Mouse (Mus musculus): ENCODE results near the gene Mmp11. TPM values are rescaled to one million over a fixed set of nuclear protein-coding genes. Genes with fewer than 3 reads are reported as not detected.
"Not testable (repeated sequence)": the region's sequence is repeated elsewhere in the genome, so short reads cannot be mapped to it uniquely, and the experiment has no call there.

Gene Mmp11
- polyA plus RNA-seq, 1 experiment from 2014 or later: 25.1 TPM

DNA sequence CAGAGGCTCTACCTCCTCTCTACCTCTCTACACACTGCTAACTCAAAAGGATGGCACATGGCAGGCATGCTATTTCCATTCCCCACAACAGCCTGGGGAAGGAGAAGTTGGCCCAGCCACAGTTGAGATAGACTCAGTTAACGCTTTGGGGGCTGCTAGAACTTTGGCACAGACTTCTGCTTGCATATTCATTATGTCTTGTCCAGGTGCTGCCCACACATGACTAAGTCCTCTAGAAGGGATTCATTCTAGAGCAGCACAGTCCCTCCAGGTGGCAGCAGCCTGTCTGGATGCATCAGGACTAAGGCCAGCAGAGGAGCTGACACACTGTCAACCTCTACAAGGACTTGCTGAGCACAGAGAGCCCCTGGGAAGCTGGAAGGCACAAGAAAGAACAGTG lies 40.1 kb downstream of the Mmp11 start:
- peaks cover 75% of the 10 kb centered on the region for H3K36me3 ChIP-seq (ENCODE audit: control insufficient read depth, insufficient read depth, low read length)
- H3K27me3 ChIP-seq (replicated peaks; ENCODE audit: control insufficient read depth, insufficient read depth, low read length): no peaks in the 10 kb centered on the region
- 71% methylated on average over 1 of the region's 1 CpGs for WGBS
- no peak overlapping the region for H3K4me3 ChIP-seq (ENCODE audit: low read depth, low read length)
- no peak for ATAC-seq
- H3K9me3 ChIP-seq (replicated peaks; ENCODE audit: control insufficient read depth, low read length): no peaks in the 10 kb centered on the region
- H3K27ac ChIP-seq (ENCODE audit: low read depth, low read length): no peak overlapping the region
- DNase-seq (ENCODE audit: low spot score): no peak
- H3K9ac ChIP-seq (ENCODE audit: low read length): no peak overlapping the region
- H3K4me1 ChIP-seq (ENCODE audit: control insufficient read depth, insufficient read depth, low read length): peaks cover 7% of the 10 kb centered on the region
- H3K4me2 ChIP-seq (ENCODE audit: low read length): no peak overlapping the region

GRCm38 (mm10) chr10:75895730-75896129 lies 40.6 kb downstream of the Mmp11 start:
- H3K4me1 ChIP-seq (ENCODE audit: control insufficient read depth, insufficient read depth, low read length): peaks cover 7% of the 10 kb centered on the region
- DNase-seq (ENCODE audit: low spot score) (no peak), ATAC-seq (no peak)
- H3K36me3 ChIP-seq (ENCODE audit: control insufficient read depth, insufficient read depth, low read length): peaks cover 71% of the 10 kb centered on the region
- H3K4me3 ChIP-seq (ENCODE audit: low read depth, low read length): no peak overlapping the region
- no peaks in the 10 kb centered on the region for H3K9me3 ChIP-seq (replicated peaks; ENCODE audit: control insufficient read depth, low read length)
- H3K27me3 ChIP-seq (replicated peaks; ENCODE audit: control insufficient read depth, insufficient read depth, low read length): no peaks in the 10 kb centered on the region
- 94% methylated on average over 5 of the region's 5 CpGs for WGBS
- no peak overlapping the region for H3K4me2 ChIP-seq (ENCODE audit: low read length)
- no peak overlapping the region for H3K27ac ChIP-seq (ENCODE audit: low read depth, low read length)
- H3K9ac ChIP-seq (ENCODE audit: low read length): no peak overlapping the region

DNA sequence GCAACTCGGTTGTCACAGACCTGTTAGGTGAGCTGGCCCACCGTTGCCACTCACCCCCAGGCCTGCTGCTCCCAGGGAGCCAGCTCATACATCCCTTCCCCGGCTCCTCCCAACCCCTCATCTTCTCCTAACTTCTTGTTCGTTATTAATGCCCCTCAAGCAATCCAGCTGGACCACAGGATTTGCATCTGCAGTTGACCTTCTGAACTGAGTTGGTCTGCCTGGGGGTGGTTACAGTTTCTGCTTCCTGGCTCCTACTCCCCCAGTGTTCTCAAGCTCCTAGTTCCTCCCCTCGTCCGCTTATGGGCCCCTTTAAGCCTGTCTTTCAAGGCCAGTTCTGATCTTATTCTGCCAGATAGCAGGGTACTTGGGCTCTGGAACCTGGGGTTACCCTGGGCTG lies 41.7 kb downstream of the Mmp11 start:
- H3K4me1 ChIP-seq (ENCODE audit: control insufficient read depth, insufficient read depth, low read length): peaks cover 7% of the 10 kb centered on the region
- H3K4me3 ChIP-seq (ENCODE audit: low read depth, low read length): no peak overlapping the region
- H3K9ac ChIP-seq (ENCODE audit: low read length): no peak overlapping the region
- WGBS: 76% methylated on average over 6 of the region's 6 CpGs
- no peak overlapping the region for H3K4me2 ChIP-seq (ENCODE audit: low read length)
- DNase-seq (ENCODE audit: low spot score) (no peak), ATAC-seq (no peak)
- no peaks in the 10 kb centered on the region for H3K27me3 ChIP-seq (replicated peaks; ENCODE audit: control insufficient read depth, insufficient read depth, low read length)
- no peaks in the 10 kb centered on the region for H3K9me3 ChIP-seq (replicated peaks; ENCODE audit: control insufficient read depth, low read length)
- no peak overlapping the region for H3K27ac ChIP-seq (ENCODE audit: low read depth, low read length)
- H3K36me3 ChIP-seq (ENCODE audit: control insufficient read depth, insufficient read depth, low read length): peaks cover 60% of the 10 kb centered on the region

DNA sequence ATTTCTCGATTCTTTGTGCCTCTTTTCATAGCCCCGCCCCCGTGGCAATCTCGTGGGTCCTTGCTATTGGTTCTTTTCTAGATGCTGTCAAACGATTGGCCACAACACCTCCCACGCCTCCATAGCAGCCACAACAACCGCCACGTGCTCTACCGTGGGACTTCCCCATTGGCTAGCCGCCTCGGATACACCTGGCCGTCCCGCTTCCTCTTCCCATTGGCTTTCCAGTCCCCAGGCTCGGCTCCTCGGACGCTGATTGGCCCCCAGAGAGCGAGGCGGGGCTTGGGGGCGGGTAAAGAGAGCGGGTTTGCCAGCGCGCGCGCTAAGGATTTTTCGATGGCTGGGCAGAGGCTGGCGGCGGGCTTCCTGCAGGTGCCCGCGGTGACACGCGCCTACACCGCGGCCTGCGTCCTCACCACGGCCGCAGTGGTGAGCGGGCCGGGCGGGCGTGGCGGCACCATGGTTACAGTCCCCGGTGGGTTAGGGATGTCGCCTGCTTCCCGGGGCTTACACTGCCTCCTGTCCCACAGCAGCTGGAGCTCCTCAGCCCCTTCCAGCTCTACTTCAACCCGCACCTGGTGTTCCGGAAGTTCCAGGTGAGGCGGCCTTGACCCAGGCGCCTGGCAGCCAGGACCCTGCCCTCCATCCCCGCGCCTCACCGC lies 43.1 kb downstream of the Mmp11 start, which contains the start of gene Derl3:
Gene Derl3 (plus strand): TSS at position 325 of the 662 bp plus-strand sequence.
- H3K4me2 ChIP-seq (ENCODE audit: low read length): peak within 1 kb of the TSS; percentile 87
- WGBS: 1% methylated on average over 50 of the region's 51 CpGs

GRCm38 (mm10) chr10:75889406-75890153 lies 46.7 kb downstream of the Mmp11 start:
- no peaks in the 10 kb centered on the region for H3K27me3 ChIP-seq (replicated peaks; ENCODE audit: control insufficient read depth, insufficient read depth, low read length)
- WGBS: 52% methylated on average over 8 of the region's 8 CpGs
- H3K9me3 ChIP-seq (replicated peaks; ENCODE audit: control insufficient read depth, low read length): no peaks in the 10 kb centered on the region
- no peak overlapping the region for H3K9ac ChIP-seq (ENCODE audit: low read length)
- no peak overlapping the region for H3K4me3 ChIP-seq (ENCODE audit: low read depth, low read length)
- no peak overlapping the region for H3K4me2 ChIP-seq (ENCODE audit: low read length)
- ATAC-seq (no peak), DNase-seq (ENCODE audit: low spot score) (no peak)
- H3K4me1 ChIP-seq (ENCODE audit: control insufficient read depth, insufficient read depth, low read length): peaks cover 7% of the 10 kb centered on the region
- no peak overlapping the region for H3K27ac ChIP-seq (ENCODE audit: low read depth, low read length)
- peaks cover 11% of the 10 kb centered on the region for H3K36me3 ChIP-seq (ENCODE audit: control insufficient read depth, insufficient read depth, low read length)

More for the DNA sequence above, 43.1 kb downstream of the Mmp11 start, which contains the start of gene Derl3:
- Histone ChIP-seq H3K4me1 (ENCODE audit: control insufficient read depth, insufficient read depth, low read length) (peaks cover 7% of the 10 kb centered on the region), H3K36me3 (ENCODE audit: control insufficient read depth, insufficient read depth, low read length) (peaks cover 47% of the 10 kb centered on the region), H3K9ac (ENCODE audit: low read length) (peak within 1 kb of the TSS; percentile 51), H3K9me3 (replicated peaks; ENCODE audit: control insufficient read depth, low read length) (no peaks in the 10 kb centered on the region), H3K27me3 (replicated peaks; ENCODE audit: control insufficient read depth, insufficient read depth, low read length) (no peaks in the 10 kb centered on the region), H3K27ac (ENCODE audit: low read depth, low read length) (peak within 1 kb of the TSS; percentile 49; the same call in 1 of the 2 replicates), H3K4me3 (ENCODE audit: low read depth, low read length) (peak within 1 kb of the TSS; percentile 36)
- DNase-seq (ENCODE audit: low spot score) (peak; percentile 98), ATAC-seq (peak; percentile 99)

DNA sequence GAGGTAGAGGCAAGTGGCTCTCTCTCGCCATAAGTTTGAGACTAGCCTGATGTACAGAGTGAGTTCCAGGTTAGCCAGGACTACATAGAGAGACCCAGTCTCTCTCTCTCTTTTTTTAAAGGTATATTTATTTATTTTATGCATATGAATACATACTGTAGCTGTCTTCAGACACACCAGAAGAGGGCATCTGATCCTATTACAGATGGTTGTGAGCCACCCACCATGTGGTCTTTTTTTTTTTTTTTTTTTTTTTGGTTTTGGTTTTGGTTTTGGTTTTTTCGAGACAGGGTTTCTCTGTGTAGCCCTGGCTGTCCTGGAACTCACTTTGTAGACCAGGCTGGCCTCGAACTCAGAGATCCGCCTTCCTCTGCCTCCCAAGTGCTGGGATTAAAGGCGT lies 48.8 kb downstream of the Mmp11 start:
- H3K4me2 ChIP-seq (ENCODE audit: low read length); H3K9ac ChIP-seq (ENCODE audit: low read length); H3K4me1 ChIP-seq (ENCODE audit: control insufficient read depth, insufficient read depth, low read length); H3K9me3 ChIP-seq (replicated peaks; ENCODE audit: control insufficient read depth, low read length); DNase-seq (ENCODE audit: low spot score); H3K27me3 ChIP-seq (replicated peaks; ENCODE audit: control insufficient read depth, insufficient read depth, low read length); H3K4me3 ChIP-seq (ENCODE audit: low read depth, low read length); H3K27ac ChIP-seq (ENCODE audit: low read depth, low read length); H3K36me3 ChIP-seq (ENCODE audit: control insufficient read depth, insufficient read depth, low read length); ATAC-seq: not testable (repeated sequence)
- WGBS: 85% methylated on average over 5 of the region's 5 CpGs

DNA sequence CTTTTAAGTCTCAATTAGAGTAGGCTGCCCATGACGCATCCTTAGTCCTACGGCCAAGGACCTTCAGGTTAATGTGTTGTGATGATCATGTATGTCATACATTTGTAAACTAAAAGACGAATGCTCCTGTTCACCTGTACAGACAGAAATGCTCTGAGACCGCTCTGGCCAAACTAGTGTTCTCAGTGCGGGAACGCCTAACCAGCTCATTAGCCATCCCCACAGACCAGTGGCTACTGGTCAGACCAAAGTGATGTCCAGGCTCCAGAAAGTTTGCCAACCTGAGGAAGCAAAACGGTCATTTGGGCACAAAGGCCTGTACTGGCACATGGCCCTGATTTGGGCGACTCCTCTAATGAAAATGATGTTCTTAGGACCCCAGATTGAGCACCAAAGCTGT lies 51.6 kb downstream of the Mmp11 start:
- 96% methylated on average over 8 of the region's 8 CpGs for WGBS
- ATAC-seq: no peak
- H3K9ac ChIP-seq (ENCODE audit: low read length): no peak overlapping the region

DNA sequence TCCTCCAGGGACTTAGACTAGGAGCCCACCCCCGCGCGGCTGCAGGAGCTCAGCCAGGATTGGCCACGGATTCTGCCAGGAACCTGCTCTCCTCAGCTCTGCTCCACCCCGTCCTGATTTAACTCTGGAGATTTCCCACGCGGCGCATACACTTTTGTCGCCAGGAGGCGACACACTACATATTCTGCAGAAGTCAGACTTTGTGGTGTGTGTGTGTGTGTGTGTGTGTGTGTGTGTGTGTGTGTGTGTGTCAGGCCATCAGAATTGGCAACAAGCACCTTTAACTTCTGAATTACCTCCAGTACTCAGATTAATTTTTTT lies 53.1 kb downstream of the Mmp11 start:
- no peaks in the 10 kb centered on the region for H3K36me3 ChIP-seq (ENCODE audit: control insufficient read depth, insufficient read depth, low read length)
- H3K9ac ChIP-seq (ENCODE audit: low read length): 0 out of 2 replicates have a peak overlapping the region, but pooled peaks have one; percentile 21
- WGBS: 2% methylated on average over 10 of the region's 10 CpGs
- ATAC-seq (peak; percentile 74), DNase-seq (ENCODE audit: low spot score) (peak; percentile 86)
- H3K4me2 ChIP-seq (ENCODE audit: low read length): peak overlapping the region; percentile 21; the same call in 1 of the 2 replicates
- H3K27ac ChIP-seq (ENCODE audit: low read depth, low read length): peak overlapping the region; percentile 33; the same call in 1 of the 2 replicates
- no peak overlapping the region for H3K4me3 ChIP-seq (ENCODE audit: low read depth, low read length)
- H3K27me3 ChIP-seq (replicated peaks; ENCODE audit: control insufficient read depth, insufficient read depth, low read length): no peaks in the 10 kb centered on the region
- peaks cover 12% of the 10 kb centered on the region for H3K4me1 ChIP-seq (ENCODE audit: control insufficient read depth, insufficient read depth, low read length)
- H3K9me3 ChIP-seq (replicated peaks; ENCODE audit: control insufficient read depth, low read length): no peaks in the 10 kb centered on the region

More for the DNA sequence above, 51.6 kb downstream of the Mmp11 start:
- H3K4me2 ChIP-seq (ENCODE audit: low read length): no peak overlapping the region
- H3K27me3 ChIP-seq (replicated peaks; ENCODE audit: control insufficient read depth, insufficient read depth, low read length): no peaks in the 10 kb centered on the region
- no peak overlapping the region for H3K4me3 ChIP-seq (ENCODE audit: low read depth, low read length)
- peaks cover 12% of the 10 kb centered on the region for H3K4me1 ChIP-seq (ENCODE audit: control insufficient read depth, insufficient read depth, low read length)
- H3K9me3 ChIP-seq (replicated peaks; ENCODE audit: control insufficient read depth, low read length): no peaks in the 10 kb centered on the region
- no peak for DNase-seq (ENCODE audit: low spot score)
- no peaks in the 10 kb centered on the region for H3K36me3 ChIP-seq (ENCODE audit: control insufficient read depth, insufficient read depth, low read length)
- H3K27ac ChIP-seq (ENCODE audit: low read depth, low read length): no peak overlapping the region
